Mouse (Mus musculus) forebrain, embryonic 11.5 days (tissue): ENCODE measurements around the gene Gcg. TPM values are rescaled to one million over a fixed set of nuclear protein-coding genes. Genes with fewer than 3 reads are reported as not detected.

Source experiments
- ATAC-seq: fragments of 200-750 bp; cut with Nextera tagmentation; replicated peaks from 2 replicates; pipeline ENCODE4 v1.8.0; 2017; ENCODE audit warnings: moderate TSS enrichment; ENCODE audit not compliant: low FRiP score
- DNase-seq: peaks from one replicate; pipeline ENCODE4 v3.0.0-alpha.2; 2017; ENCODE audit warnings: low spot score
- H3K27ac ChIP-seq: fragments of 300-500 bp; sonication (generic); 2 replicates; pipeline ENCODE4 v1.5.1; 2014; ENCODE audit warnings: low read depth, low read length
- H3K27me3 ChIP-seq: fragments of 300-500 bp; sonication (generic); 2 replicates; pipeline ENCODE4 v1.6.1; 2014; ENCODE audit warnings: mild to moderate bottlenecking, low read length, mixed read lengths; ENCODE audit not compliant: control insufficient read depth, insufficient read depth
- H3K36me3 ChIP-seq: fragments of 300-500 bp; sonication (generic); 2 replicates; pipeline ENCODE4 v1.6.1; 2014; ENCODE audit warnings: mild to moderate bottlenecking, low read length, moderate library complexity, mixed read lengths; ENCODE audit not compliant: control insufficient read depth, insufficient read depth
- H3K4me1 ChIP-seq: fragments of 300-500 bp; sonication (generic); replicated peaks from 2 replicates; pipeline ENCODE4 v1.6.1; 2014; ENCODE audit warnings: low read length, mixed read lengths; ENCODE audit not compliant: control insufficient read depth, insufficient read depth
- H3K4me2 ChIP-seq: fragments of 300-500 bp; sonication (generic); 2 replicates; pipeline ENCODE4 v1.6.1; 2014; ENCODE audit warnings: low read depth, mild to moderate bottlenecking, low read length, moderate library complexity, mixed read lengths; ENCODE audit not compliant: severe bottlenecking
- H3K4me3 ChIP-seq: fragments of 300-500 bp; sonication (generic); 2 replicates; pipeline ENCODE4 v1.5.1; 2014; ENCODE audit warnings: low read depth, low read length
- H3K9ac ChIP-seq: fragments of 300-500 bp; sonication (generic); 2 replicates; pipeline ENCODE4 v1.6.1; 2014; ENCODE audit warnings: low read length
- H3K9me3 ChIP-seq: fragments of 300-500 bp; sonication (generic); 2 replicates; pipeline ENCODE4 v1.6.1; 2016; ENCODE audit warnings: low read length, mixed read lengths; ENCODE audit not compliant: control insufficient read depth
- WGBS: fragments of 180-500 bp; shearing (Covaris S2); extraction: QIAGEN DNeasy Blood & Tissue Kit; methylation state at CpG from one replicate; pipeline ENCODE4 v1.1.7; 2014; 5-methylcytosine and 5-hydroxymethylcytosine counted together
- polyA plus RNA-seq: library from polyadenylated mRNA; unstranded; fragments of >200 nt; fragmentation: Nextera tagmentation; extraction: Ambion mirVana; gene quantifications from 2 replicates; pipeline ENCODE4 v1.2.1, GENCODE M21; 2014

Gene Gcg
- polyA plus RNA-seq, 1 experiment from 2014 or later: not detected

DNA sequence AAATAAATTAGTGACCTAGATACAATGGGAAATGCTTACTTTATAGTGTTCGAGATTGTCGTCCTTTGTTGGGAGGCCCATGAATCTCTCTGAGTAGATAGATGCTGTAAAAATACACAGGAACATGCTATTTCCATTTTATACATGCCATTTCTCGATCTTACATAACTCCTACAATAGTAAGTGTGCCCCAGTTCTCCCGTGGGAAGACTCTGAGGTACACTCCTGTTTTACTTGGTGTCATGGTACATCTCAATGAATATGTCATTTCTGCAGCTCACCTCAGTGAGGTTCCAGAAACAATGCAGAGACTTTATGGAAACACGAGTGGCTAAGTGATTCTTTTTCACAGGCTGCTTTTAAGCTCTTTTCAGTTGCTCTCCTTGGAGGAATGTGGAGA lies 19.9 kb upstream of the Gcg start:
- WGBS: 81% methylated on average over 5 of the region's 5 CpGs
- DNase-seq (no peak), ATAC-seq (no peak)
- no peaks in the 10 kb centered on the region for H3K4me1 ChIP-seq
- no peaks in the 10 kb centered on the region for H3K36me3 ChIP-seq
- no peak overlapping the region for H3K9ac ChIP-seq
- H3K27ac ChIP-seq: no peak overlapping the region
- no peak overlapping the region for H3K4me3 ChIP-seq
- H3K4me2 ChIP-seq: no peak overlapping the region
- no peaks in the 10 kb centered on the region for H3K9me3 ChIP-seq
- H3K27me3 ChIP-seq: no peaks in the 10 kb centered on the region

DNA sequence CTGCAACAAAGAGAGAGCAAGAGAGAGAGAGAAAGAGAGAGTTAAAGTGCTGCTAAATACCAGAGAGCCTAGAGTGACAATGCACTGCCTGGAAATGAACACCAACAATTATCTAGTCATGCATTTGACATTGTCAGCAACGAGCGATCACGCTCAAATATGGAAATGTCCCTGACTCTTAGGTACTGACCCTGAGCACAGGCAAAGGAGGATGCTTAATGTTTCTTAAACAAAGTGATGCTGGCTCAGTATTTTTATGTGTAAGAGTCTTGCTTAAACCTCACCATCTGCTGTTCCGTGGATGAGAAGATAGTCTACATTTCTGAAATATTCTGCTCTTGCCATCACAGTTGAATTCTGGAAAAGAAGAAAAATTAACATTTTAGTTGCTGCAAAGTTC lies 19.1 kb upstream of the Gcg start:
- 76% methylated on average over 4 of the region's 4 CpGs for WGBS

DNA sequence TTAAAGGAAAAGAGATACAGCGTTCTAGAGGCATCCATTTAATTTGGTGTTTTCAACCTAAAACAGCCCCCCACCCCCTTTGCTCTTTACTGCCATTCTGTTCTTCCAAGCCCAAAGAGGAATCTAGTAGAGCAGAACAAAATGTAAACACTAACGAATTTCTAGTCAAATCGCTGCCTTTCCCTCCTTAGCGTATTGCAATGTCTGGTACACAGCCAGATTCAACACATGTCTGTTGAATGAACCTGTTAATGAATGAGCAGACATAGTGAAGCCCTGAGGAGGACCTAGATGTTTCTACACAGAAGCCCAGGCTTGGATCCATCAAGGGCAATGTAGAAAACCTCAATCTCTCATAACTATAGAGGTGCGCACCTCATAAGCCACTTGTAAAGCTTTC lies 15.4 kb upstream of the Gcg start:
- WGBS: 80% methylated on average over 5 of the region's 5 CpGs
- DNase-seq: no peak
- H3K27me3 ChIP-seq: no peaks in the 10 kb centered on the region
- no peaks in the 10 kb centered on the region for H3K36me3 ChIP-seq
- no peak overlapping the region for H3K4me2 ChIP-seq
- H3K4me3 ChIP-seq: no peak overlapping the region
- H3K27ac ChIP-seq: no peak overlapping the region
- H3K9ac ChIP-seq: no peak overlapping the region
- no peaks in the 10 kb centered on the region for H3K4me1 ChIP-seq
- no peak for ATAC-seq
- H3K9me3 ChIP-seq: no peaks in the 10 kb centered on the region

More for the DNA sequence above, 19.1 kb upstream of the Gcg start:
- no peaks in the 10 kb centered on the region for H3K36me3 ChIP-seq
- H3K9ac ChIP-seq: no peak overlapping the region
- H3K9me3 ChIP-seq: no peaks in the 10 kb centered on the region
- no peak overlapping the region for H3K4me3 ChIP-seq
- ATAC-seq: no peak
- no peak for DNase-seq
- no peak overlapping the region for H3K27ac ChIP-seq
- H3K4me2 ChIP-seq: no peak overlapping the region
- H3K4me1 ChIP-seq: no peaks in the 10 kb centered on the region
- H3K27me3 ChIP-seq: no peaks in the 10 kb centered on the region

DNA sequence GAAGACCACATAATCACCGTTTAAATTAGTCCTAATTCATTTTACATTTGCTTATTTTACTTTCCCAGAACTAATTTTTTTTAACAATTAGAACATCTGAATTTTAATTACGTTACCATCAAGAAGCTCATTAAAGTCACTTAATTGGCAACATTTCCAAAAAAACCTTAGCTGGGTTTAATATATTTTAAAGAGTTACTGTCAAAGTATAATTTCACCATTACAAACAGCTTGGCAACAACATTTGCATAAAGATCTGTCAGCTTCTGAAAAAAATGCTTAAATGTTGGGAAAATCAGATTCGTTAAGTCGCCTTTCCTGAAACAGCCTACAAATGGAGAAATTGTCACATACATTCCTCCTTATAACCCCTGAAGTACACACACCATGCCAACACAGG lies 14.6 kb upstream of the Gcg start:
- no peak overlapping the region for H3K4me3 ChIP-seq
- no peak overlapping the region for H3K27ac ChIP-seq
- H3K36me3 ChIP-seq: no peaks in the 10 kb centered on the region
- ATAC-seq (no peak), DNase-seq (no peak)
- no peaks in the 10 kb centered on the region for H3K4me1 ChIP-seq
- 65% methylated on average over 4 of the region's 4 CpGs for WGBS
- no peaks in the 10 kb centered on the region for H3K27me3 ChIP-seq
- H3K9me3 ChIP-seq: no peaks in the 10 kb centered on the region
- H3K4me2 ChIP-seq: no peak overlapping the region
- H3K9ac ChIP-seq: no peak overlapping the region

DNA sequence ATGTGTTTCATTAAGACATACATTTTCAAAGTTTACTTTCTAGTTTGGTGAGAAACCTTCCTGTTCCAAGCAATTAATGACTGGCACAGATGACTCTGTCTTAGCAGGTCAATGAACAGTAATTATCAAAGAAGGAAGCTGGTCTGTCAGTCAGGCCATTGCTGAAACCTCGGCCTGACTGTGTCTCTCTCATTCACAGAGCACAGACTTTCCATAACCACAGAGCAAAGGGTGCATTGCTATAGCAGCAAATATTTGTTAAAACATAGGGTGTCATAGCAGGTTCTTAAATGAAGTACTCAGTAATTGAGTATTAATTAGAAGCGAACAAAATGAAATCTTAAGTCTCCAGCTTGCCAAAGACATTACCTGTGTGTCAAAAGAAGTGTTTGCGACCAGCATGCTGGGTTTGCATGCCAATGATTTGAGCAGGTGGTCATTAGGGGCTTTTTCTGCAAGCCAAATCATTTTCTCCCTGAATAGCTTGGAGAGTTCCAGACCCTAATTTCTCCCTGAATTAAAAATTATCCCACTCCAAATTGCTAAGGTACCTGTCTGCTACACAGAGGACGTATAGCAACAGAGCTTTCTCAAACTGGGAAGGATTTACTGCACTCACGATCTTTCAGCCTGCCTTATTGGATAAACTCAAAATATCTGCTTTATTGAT lies 14.0 kb upstream of the Gcg start:
- no peak overlapping the region for H3K27ac ChIP-seq
- H3K27me3 ChIP-seq: no peaks in the 10 kb centered on the region
- no peak for DNase-seq
- H3K9ac ChIP-seq: no peak overlapping the region
- 45% methylated on average over 5 of the region's 5 CpGs for WGBS
- peak; percentile 77 for ATAC-seq
- no peak overlapping the region for H3K4me3 ChIP-seq
- no peaks in the 10 kb centered on the region for H3K4me1 ChIP-seq
- H3K9me3 ChIP-seq: no peaks in the 10 kb centered on the region
- no peaks in the 10 kb centered on the region for H3K36me3 ChIP-seq
- H3K4me2 ChIP-seq: no peak overlapping the region

DNA sequence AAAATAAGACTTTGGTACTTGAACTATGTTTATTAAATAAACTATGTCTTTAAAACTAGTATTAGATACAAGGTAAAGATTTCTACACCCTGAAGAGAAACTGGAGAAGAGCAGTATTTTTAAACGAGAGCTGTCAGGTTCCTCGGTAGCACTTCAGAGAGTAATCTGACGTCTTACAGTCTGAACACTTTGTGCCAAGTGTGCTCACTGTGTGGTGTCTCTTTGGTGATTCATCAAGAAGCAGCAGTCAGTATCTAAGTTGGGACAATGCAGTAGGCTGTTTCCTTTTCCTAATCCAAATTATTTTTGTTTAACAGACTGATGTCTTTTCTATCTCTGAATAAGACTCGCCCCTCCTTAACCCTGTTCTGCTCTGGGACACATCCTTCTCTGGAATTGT lies 12.0 kb upstream of the Gcg start:
- no peak overlapping the region for H3K4me3 ChIP-seq
- H3K4me1 ChIP-seq: no peaks in the 10 kb centered on the region
- no peak overlapping the region for H3K4me2 ChIP-seq
- no peak overlapping the region for H3K9ac ChIP-seq
- H3K9me3 ChIP-seq: no peaks in the 10 kb centered on the region
- no peak for ATAC-seq
- no peaks in the 10 kb centered on the region for H3K27me3 ChIP-seq
- DNase-seq: no peak
- no peaks in the 10 kb centered on the region for H3K36me3 ChIP-seq
- whole genome bisulfite sequencing: 86% methylated on average over 4 of the region's 4 CpGs
- H3K27ac ChIP-seq: no peak overlapping the region

GRCm38 (mm10) chr2:62489832-62490231 lies 6.4 kb upstream of the Gcg start:
- no peak for DNase-seq
- Histone ChIP-seq H3K27ac (no peak overlapping the region), H3K4me3 (no peak overlapping the region), H3K36me3 (no peaks in the 10 kb centered on the region), H3K4me1 (no peaks in the 10 kb centered on the region), H3K4me2 (no peak overlapping the region), H3K9me3 (no peaks in the 10 kb centered on the region), H3K9ac (no peak overlapping the region), H3K27me3 (no peaks in the 10 kb centered on the region)
- ATAC-seq: no peak
- 90% methylated on average over 6 of the region's 6 CpGs for WGBS

DNA sequence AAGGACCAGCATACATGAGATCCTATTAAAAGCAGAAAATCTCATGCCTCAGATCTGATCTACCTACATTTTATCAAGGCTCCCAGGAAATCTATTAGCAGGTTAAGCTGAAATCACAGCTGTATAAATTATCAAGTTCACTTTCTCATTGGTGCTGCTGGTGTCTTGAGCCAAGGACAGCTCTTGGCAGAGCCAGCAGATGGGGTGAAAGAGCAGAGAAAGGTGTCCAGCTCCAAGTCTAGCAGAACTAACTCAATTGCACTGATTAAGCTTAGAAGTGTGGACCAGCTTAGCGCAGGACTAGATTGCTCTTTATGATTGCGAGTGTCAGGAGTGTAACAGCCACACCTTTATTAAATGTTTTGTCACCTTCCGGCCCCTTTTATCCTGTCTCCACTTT lies 1.5 kb upstream of the Gcg start:
- 83% methylated on average over 3 of the region's 3 CpGs for WGBS
- Histone ChIP-seq H3K4me3 (no peak overlapping the region), H3K4me1 (no peaks in the 10 kb centered on the region), H3K9ac (no peak overlapping the region), H3K9me3 (no peaks in the 10 kb centered on the region), H3K36me3 (no peaks in the 10 kb centered on the region), H3K27ac (no peak overlapping the region), H3K27me3 (no peaks in the 10 kb centered on the region), H3K4me2 (no peak overlapping the region)
- no peak for DNase-seq
- no peak for ATAC-seq
